Mouse (Mus musculus) monocyte, adult 5-6 weeks (primary cell): ENCODE data around the gene D7Ertd443e. TPM values are rescaled to one million over a fixed set of nuclear protein-coding genes. Genes with fewer than 3 reads are reported as not detected.

ENCODE experiments used
- ATAC-seq: fragments of 153-309, 156-312 bp; replicated peaks from 2 replicates; pipeline ENCODE4 v1.8.0; 2017; ENCODE audit warnings: mild to moderate bottlenecking; ENCODE audit not compliant: low TSS enrichment, insufficient number of reproducible peaks, severe bottlenecking, poor library complexity, low FRiP score
- total RNA-seq: library from RNA; stranded (forward); fragments of 200-1000, 200-491, 200-594 nt; gene quantifications from 3 replicates; pipeline ENCODE4 v1.2.3, GENCODE M21; 2017

D7Ertd443e gene
- total RNA-seq, 1 experiment from 2014 or later = not detected

DNA sequence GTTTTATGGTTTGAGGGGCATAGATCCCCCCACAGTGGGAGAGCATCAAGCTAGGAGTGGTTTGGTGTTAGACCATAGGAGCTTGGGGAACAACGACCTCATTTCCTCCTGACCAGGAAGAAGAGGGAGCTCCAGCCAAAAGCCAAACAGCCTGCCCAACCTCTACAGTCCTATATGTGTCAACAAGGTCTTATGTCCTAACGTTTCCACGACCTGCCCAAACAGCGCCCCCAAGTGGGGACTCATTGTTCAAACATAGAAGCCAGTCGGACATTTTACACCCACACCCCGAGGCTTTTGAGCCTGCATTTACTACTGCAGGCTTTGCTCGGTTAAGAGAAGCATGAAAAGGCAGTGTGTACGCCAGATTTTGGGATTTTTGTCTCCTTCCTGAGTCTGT is 84.2 kb downstream of the D7Ertd443e start:
- no peak for ATAC-seq

DNA sequence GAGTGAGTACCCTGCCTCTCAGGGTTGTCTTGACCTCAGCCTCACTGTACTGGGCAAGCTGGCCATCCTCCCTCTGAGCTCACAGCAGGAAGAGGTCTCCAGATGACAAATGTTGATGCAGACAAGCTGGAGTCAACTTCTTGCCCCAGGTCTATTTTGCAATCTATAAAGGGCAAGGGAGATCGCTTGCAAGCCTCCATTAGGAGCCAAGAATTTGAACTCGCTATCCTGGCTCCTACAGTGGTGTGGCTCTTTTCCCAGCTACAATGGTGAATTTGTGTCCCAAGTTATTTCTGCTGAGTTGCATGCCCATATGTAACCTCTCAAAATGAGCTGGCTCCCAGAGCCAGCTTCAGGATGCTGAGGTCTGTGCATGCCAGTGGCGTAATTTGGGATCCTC is 92.7 kb downstream of the D7Ertd443e start:
- no peak for ATAC-seq

DNA sequence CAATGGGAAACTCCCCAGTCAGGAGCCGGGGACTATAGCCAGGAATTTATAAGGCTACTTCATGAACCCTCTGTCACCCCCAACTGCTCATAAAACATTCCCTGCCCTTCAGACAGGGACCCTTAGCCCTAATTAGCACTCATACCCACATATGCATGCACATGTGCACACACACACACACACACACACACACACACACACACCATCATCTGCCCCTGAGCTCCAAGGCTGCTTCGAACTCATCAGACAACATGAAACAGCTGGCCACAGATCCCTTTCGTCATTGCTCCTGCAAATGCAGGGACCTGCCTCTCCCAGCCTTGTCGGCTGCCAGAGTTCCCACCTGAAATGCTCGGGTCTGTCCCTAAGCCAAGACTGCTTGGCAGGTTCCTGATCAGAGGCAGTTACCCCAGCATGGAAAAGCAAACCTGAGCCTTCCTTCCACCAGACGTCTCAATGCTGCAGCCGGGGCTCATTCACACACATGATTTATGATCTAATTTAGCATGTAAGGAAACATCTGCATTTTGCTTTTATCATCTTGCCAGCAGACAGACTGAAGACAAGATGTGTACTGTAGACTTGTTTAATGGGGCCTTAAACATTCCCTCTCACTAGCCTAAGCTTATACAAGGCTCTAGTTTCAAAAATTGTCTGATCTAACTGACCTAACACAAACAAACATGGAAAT is 95.7 kb downstream of the D7Ertd443e start:
- no peak for ATAC-seq

DNA sequence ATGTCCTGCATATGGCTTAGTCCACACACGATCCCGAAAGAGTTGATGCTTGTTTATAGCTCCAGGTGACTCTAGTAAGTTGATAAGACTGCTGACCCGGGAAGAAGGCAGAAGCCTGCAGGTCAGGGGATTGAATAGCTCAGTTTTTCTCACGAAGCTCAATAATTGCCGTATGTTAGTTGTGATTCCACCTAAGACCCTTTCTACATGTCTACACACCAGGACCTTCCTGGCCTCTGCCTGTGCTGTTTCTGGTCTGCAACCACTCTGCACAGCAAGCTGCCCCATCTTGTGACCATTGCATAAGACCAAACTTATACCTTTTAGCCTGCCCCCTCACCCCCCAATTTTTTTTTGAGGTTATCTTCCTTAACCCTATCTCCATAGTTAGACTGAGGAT is 96.3 kb downstream of the D7Ertd443e start:
- no peak for ATAC-seq

DNA sequence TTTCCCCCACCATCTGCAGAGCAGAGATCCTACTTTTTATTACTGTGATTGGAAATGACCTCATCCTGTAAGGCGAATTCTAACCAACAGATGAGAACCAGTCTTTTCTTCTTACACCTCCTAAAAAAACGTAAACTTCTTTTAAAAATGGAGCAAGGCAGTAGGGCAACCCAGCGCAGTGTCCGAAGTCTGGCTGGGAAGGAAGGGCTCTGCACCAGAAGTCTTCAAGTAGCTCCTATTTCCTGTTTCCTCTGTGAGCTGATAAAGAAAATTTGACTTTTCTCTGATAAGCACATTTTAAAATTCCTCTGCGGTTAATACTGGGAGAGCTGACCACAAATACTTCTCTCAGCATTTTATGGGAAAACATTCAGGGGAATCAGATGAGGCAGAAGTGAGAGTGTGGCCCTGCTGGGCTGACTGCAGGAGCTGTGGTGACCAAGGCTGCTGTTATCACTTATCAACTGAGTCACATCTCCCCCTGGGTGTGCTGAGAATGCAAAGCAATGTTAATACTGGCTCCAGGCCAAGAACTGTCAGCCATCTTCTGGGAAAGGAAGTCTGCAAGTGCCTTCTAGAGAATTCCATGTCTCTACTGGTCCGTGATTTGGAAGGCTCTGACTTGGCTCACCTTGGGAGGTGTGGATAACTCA is 97.8 kb downstream of the D7Ertd443e start:
- ATAC-seq = no peak

DNA sequence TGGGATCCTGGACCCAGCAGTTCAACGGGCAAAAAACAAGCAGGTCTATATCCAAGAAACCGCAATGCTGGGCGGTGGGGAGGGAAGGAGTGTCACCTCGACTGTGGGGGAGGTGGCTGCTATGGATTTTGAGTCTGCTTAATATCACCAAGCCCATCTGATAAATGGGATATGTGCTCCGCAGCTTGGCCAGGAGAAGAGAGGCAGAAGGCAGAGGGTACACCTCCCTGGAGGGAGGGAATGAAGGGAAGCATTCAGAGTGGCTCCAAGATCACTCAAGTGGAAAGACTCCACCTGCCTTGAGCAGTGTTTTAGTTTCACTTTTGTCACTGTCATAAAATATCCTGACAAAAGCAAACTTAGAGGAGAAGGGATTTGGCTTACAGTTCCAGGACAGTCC is 112.5 kb downstream of the D7Ertd443e start:
- no peak for ATAC-seq

DNA sequence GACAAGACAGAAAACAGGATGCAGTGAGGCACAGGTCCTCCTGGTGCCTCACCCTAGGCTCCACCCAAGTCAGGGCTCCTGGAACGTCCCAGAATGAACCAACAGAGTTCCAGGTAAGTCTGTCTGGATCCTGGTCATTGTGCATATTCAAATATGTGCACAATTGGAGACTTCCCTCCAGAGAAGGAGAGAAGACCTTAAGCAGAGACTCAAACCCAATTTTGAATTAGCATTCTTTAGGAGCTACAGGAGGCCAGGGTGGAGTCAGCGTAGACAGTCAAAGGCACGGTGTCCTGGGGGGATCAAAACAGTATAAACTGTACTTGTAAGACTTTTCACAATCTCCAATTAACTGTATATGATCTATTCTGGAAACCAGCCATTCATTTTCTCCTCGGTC is 113.0 kb downstream of the D7Ertd443e start:
- ATAC-seq = no peak

DNA sequence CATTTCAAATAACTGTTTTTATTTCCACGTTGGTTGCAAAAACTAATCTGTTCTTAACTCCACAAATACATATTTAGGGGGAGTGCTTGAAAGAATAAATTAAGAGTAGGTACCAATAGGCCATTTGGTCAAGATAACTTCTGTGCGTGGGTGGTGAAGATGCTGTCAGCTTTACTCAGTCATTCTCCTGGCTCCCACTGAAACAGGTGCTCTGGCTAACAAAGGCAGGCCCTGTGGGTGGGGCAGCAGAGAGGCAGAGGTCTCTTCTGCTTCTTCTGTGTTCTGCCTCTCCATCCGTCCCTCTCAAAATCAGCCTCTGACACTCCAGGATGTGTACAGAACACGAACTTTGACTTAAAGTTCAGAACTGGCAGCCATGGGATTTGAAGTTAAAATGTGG is 119.7 kb downstream of the D7Ertd443e start:
- ATAC-seq = no peak

DNA sequence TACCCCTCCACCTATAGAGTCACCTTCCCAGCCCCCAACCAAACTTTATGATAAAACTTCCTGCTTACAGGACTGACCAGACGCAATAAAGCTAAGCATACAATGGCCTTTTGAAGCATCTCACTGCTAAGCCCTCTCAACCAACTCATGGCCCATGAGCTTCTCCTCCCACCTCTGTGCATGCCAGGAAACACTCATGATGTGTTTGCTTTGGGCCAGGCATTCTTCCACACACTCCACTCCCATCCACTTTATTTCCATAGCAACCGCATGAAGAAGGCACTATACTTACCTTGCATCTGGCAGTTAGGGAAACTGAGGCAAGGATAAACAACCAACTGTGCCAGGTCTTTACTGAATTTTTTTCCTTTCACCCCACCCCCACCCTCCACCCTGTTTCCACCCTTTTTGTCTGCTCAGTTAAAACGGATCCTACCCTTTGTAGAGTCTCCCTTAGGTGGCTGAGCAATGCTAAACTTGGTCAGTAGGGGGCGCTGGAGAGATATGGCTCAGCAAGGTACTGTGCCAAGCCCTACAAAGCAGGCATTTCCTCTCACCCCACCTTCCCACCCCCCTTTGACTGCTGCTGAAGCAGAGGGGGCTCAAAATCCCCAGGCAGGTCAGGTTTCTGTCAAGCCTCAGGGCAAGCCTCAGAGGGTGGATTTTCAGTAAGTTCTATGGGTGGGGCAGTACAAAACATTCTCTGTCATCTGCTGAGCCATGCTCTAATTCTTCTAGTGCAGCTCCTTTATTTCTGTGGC is 122.1 kb downstream of the D7Ertd443e start:
- no peak for ATAC-seq

DNA sequence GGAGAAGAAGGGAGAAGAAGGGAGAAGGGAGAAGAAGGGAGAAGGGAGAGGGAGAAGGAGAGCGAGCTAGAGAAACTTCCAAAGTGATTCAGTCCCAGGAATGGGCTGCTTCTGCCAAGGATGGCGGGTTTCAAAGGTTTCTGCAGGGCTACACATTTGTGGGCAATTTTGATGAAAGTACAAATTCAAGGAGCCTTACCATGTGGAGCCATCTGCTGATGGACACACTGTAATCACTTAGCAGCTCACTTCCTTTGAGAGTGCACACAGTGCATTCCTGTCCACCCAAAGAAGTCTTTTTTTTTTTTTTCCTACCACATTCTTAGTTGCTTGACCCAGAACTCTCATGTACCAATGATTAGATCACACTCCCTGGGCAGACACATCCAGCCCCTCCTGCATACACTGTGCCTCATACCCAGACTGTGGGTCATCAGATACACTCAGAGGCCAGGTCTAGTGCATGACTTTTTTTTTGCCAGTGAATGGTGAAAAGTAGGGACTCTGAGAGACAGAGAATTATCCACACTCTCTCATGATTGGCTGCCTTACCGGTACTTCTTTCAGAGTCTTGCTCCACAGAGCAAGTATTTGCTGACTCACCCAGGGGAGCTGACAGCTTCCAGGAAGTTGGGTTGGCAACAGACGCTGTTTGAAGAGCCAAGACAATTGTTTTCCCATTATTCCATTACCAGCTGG is 124.3 kb downstream of the D7Ertd443e start:
- no peak for ATAC-seq

DNA sequence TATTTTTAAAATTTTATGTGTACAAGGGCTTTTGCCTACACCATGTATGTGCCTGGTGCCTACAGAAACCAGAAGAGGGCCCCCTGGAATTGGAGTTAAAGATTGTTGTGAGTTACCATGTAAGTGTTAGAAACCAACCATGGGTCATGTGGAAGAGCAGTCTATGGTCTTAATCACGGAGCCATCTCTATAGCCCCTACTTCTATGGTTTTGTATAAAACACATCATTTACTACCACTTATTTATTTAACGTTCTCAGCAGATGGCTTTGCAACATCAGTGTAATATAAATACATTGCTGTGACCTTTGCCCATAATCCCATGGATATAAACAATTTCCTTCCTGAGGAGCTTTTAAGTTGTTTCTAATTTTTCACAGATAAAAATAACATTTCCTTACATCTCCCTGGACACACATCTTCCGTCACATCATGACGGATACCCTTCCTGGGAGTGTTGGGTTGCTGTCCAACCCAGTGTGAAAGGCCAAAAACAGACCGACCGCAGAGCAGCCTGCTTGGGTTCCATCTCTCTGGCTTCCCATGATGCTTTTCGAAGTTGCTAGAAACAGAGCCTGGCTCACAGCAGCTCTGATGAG is 135.1 kb downstream of the D7Ertd443e start:
- no peak for ATAC-seq

DNA sequence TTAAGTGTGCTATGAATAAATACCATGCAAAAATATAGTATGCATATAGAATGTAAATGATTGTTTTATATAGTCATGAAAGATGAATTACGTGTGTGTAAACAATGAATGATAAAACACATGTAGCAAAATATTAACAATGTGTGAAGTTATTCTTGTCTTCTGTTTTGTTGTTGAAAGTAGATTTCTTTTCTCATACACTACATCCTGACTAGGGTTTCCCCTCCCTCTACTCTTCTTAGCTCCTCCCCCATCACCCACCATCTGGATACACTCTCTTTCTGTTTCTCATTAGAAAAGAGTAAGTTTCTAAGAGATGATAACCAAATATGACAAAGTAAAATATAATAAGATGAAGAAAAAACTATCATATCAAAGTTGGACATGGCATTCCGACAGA is 137.4 kb downstream of the D7Ertd443e start:
- ATAC-seq = no peak

DNA sequence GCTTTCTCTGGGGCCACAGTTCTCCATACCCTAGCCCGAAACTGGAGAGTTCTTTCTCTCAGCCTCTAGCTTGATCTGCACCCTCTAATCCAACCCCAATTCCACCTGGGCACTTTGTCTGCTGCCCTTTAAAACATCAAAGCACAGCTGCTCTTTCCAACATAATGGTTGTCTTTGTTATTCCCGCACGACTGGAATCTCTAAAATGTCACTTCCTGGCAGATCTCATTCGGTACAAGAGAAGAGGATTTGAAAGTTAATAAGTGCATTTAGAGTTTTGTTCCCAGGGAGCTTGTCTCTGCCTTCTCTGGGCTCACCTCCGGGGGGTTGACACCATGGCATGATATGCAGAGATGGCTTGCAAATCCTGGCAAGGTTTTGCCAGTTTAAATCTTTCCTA is 138.8 kb downstream of the D7Ertd443e start:
- no peak for ATAC-seq

DNA sequence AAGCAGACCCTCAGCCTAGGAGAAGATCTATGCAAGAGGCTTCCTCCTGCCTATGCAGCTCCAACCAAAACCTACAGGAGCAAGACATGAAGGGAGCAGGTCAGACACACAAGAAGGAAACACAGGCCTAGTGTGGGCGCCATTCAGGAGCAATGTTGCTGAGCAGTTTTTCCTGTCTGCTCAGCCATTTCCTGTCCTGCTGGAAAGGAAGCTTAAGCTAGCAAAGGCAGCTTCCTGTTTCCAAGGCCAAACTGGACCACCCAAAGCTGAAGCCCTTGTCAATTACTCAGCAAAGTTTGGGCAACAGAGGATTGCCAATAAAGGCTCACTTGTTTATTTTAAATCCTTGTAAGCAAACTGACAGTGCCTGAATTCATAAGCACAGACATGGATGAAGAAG is 142.7 kb downstream of the D7Ertd443e start:
- no peak for ATAC-seq

DNA sequence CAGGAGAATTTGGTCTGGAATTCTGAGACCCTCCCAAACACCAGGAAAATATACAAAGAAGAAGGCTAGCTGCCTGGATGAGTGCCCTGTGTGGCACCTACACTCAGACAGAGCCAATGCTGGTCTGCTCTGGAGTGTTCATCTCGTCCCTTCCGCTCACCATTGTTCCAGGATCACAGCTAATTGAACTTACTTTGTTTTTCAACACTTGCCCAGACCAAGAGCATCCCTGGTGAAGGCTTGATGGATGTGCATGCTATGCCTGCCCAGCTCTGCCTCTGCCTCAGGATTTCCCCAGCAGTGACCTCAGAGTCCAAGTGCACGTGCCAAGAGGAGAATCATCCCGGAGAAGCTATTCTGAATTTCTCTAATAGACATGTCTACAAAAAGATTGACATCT is 144.2 kb downstream of the D7Ertd443e start:
- no peak for ATAC-seq

DNA sequence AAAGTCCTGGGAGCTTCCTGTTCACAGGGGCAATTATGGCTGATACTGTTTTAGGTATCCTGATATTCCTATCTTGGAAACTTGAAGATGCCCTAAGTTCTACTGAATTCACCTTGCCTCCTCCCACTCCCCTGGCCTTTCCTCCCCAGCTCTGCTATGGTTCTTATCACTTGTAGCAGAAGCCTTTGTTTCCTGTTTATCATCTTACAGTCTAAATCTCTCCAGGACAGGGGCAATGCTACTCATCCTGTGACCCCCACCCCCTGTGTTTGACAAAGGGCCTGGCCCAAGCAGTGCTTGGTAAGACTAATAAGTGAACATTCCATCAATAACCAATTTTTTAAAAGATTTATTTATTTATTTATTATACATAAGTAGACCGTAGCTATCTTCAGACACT is 144.9 kb downstream of the D7Ertd443e start:
- ATAC-seq = no peak

DNA sequence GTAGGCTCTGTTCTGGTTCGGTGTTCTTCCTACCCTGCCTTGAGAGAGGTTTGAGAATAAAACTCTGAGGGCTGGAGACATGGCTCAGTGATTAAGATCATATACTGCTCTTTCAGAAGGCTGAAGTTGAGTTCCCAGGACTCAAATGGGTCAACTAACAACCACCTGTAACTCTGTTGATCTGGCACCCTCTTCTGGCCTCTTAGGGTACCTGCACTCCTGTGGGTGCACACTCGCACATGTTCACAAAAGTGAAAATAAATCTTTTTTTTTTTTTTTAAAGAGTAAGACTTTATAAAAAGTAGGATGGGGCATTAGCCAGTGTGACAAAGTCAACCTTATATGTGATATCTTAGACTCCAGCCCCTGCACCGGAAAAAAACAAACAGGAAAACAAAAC is 146.6 kb downstream of the D7Ertd443e start:
- no peak for ATAC-seq

DNA sequence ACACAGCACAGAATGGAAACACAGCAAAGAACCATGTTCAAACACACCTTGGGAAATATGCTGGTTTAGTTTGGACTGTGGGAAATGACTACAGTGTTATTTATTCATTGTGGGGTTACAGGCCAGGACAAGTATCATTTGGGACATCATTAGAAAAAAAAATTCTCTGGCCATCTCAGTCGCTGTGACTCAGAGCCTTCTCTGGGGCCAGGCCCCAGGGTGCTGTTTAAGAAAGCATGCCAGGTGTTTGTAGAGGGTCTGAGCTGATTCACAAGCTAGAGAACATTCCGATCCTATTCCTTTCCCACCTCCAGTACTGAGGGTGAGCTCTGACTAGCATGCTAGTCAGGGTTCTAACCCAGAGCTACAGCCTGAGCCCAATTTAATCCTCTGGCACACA is 148.1 kb downstream of the D7Ertd443e start:
- ATAC-seq = no peak

DNA sequence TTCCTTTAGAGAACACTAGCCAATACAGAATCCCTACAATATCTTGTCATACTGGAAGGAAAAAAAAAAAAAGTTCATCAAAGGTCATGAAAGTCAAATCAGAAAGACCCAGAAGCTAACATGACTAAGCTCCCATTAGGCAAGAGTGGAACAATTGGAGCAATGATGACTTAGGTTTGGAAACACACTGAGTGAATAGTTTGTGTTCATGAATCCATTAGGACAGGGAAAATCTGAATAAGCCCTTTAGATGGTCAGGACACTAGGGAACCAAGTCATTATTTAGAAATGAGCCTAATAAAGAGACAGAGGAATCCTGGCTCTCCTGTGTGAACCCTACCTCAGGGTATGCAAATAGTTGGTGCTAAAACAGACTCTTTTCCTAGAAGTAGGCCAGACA is 148.7 kb downstream of the D7Ertd443e start:
- ATAC-seq = no peak
